Mouse (Mus musculus) hindbrain, embryonic 13.5 days (tissue): ENCODE measurements around the gene Tex52. TPM values are rescaled to one million over a fixed set of nuclear protein-coding genes. Genes with fewer than 3 reads are reported as not detected.
A peak's percentile ranks its signal among the peaks of the same experiment; 100 is the strongest.

Experiments
- ATAC-seq: fragments of 200-750 bp; cut with Nextera tagmentation; 2 replicates; pipeline ENCODE4 v1.8.0; 2017; ENCODE audit warnings: moderate TSS enrichment; ENCODE audit not compliant: low FRiP score
- H3K27ac ChIP-seq: fragments of 300-500 bp; sonication (generic); 2 replicates; pipeline ENCODE4 v1.5.1; 2015; ENCODE audit warnings: inconsistent platforms, mild to moderate bottlenecking, moderate library complexity
- H3K27me3 ChIP-seq: fragments of 300-500 bp; sonication (generic); 2 replicates; pipeline ENCODE4 v1.6.1; 2015; ENCODE audit warnings: mild to moderate bottlenecking, inconsistent platforms
- H3K36me3 ChIP-seq: fragments of 300-500 bp; sonication (generic); 2 replicates; pipeline ENCODE4 v1.6.1; 2015; ENCODE audit warnings: mild to moderate bottlenecking, inconsistent platforms
- H3K4me1 ChIP-seq: fragments of 300-500 bp; sonication (generic); replicated peaks from 2 replicates; pipeline ENCODE4 v1.6.1; 2015; ENCODE audit warnings: inconsistent platforms
- H3K4me2 ChIP-seq: fragments of 300-500 bp; sonication (generic); 2 replicates; pipeline ENCODE4 v1.6.1; 2015; ENCODE audit warnings: inconsistent platforms, mild to moderate bottlenecking, moderate library complexity
- H3K4me3 ChIP-seq: fragments of 300-500 bp; sonication (generic); 2 replicates; pipeline ENCODE4 v1.5.1; 2015; ENCODE audit warnings: mild to moderate bottlenecking, inconsistent platforms
- H3K9ac ChIP-seq: fragments of 300-500 bp; sonication (generic); 2 replicates; pipeline ENCODE4 v1.6.1; 2015; ENCODE audit warnings: mild to moderate bottlenecking, inconsistent platforms
- H3K9me3 ChIP-seq: fragments of 300-500 bp; sonication (generic); 2 replicates; pipeline ENCODE4 v1.6.1; 2016; ENCODE audit warnings: inconsistent platforms
- WGBS: fragments of 180-500 bp; shearing (Covaris S2); methylation state at CpG from one replicate; pipeline ENCODE4 v1.1.7; 2015; 5-methylcytosine and 5-hydroxymethylcytosine counted together
- polyA plus RNA-seq: library from polyadenylated mRNA; unstranded; fragments of >200 nt; fragmentation: Nextera tagmentation; extraction: Ambion mirVana; gene quantifications from 2 replicates; pipeline ENCODE4 v1.2.1, GENCODE M21; 2015

The Tex52 gene
- polyA plus RNA-seq, 1 experiment from 2014 or later: 0.70 TPM

DNA sequence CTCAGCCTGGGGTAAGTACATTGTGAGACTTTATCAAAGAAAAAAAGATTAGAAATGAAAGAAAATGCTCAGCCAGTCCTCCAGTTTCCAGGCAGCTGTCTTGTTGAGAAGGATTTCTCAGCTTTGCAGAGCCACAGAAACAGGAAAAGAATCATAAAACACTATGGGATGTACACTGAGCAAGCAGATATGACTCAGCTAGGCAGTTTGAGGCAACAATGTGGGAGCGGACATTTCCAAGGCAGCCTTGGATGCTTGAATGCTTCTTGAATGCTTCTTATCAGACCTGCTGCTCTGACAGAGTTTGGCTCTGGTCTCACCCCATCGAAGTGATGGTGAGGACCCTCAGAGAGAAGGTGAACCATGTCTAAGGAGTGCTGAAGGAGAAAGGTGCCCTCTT, 45.8 kb downstream of the Tex52 start:
- ATAC-seq: no peak
- no peak overlapping the region for H3K9ac ChIP-seq
- H3K27ac ChIP-seq: no peak overlapping the region
- no peaks in the 10 kb centered on the region for H3K9me3 ChIP-seq
- H3K4me3 ChIP-seq: no peak overlapping the region
- H3K4me1 ChIP-seq: peaks cover 9% of the 10 kb centered on the region
- 96% methylated on average over 2 of the region's 2 CpGs for WGBS
- H3K4me2 ChIP-seq: no peak overlapping the region
- H3K36me3 ChIP-seq: peaks cover 8% of the 10 kb centered on the region; the same call in 1 of the 2 replicates
- H3K27me3 ChIP-seq: no peaks in the 10 kb centered on the region

DNA sequence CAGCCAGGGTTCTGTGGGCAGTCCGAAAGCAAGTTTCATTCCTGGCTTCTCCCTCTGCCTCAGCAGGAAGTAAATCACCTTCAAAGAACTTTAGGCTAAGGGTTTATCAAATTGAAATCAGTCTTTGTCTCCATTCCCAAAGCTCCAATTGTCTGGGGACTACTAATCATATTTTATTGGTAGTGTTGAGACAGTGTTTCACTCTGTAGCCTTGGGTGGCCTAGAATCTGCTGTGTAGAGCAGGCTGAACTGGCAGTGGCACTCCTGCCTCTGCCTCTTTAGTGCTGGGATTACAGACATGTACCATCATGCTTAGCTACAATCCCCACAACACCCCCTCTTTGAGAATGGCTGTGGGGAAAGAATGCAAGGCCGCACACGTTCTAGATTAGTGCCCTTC, 46.2 kb downstream of the Tex52 start:
- 93% methylated on average over 3 of the region's 3 CpGs for WGBS
- Histone ChIP-seq H3K9ac (no peak overlapping the region), H3K9me3 (no peaks in the 10 kb centered on the region), H3K4me1 (peaks cover 9% of the 10 kb centered on the region), H3K27me3 (no peaks in the 10 kb centered on the region), H3K4me2 (no peak overlapping the region), H3K36me3 (peaks cover 7% of the 10 kb centered on the region; the same call in 1 of the 2 replicates), H3K4me3 (no peak overlapping the region), H3K27ac (no peak overlapping the region)
- ATAC-seq: no peak

- peak overlapping the region; percentile 97 for H3K27ac ChIP-seq
- peak overlapping the region; percentile 55 for H3K4me3 ChIP-seq
- H3K4me2 ChIP-seq: peak overlapping the region; percentile 69
- peaks cover 18% of the 10 kb centered on the region for H3K36me3 ChIP-seq
- H3K9me3 ChIP-seq: no peaks in the 10 kb centered on the region
- H3K9ac ChIP-seq: peak overlapping the region; percentile 74
- no peaks in the 10 kb centered on the region for H3K27me3 ChIP-seq
- WGBS: 53% methylated on average over 16 of the region's 16 CpGs
- peak; percentile 52 for ATAC-seq
- peaks cover 9% of the 10 kb centered on the region for H3K4me1 ChIP-seq
Observed at GRCm38 (mm10) chr6:128423496-128424268, 48.4 kb downstream of the Tex52 start.

- peak within 1 kb of the TSS; percentile 55 for H3K4me3 ChIP-seq
- under 1% methylated on average over 42 of the region's 42 CpGs for WGBS
- peak within 1 kb of the TSS; percentile 74 for H3K9ac ChIP-seq
- peak within 1 kb of the TSS; percentile 97 for H3K27ac ChIP-seq
- no peaks in the 10 kb centered on the region for H3K27me3 ChIP-seq
- peaks cover 9% of the 10 kb centered on the region for H3K4me1 ChIP-seq
- ATAC-seq: peak; percentile 96
- H3K9me3 ChIP-seq: no peaks in the 10 kb centered on the region
- H3K4me2 ChIP-seq: peak within 1 kb of the TSS; percentile 69
- peaks cover 23% of the 10 kb centered on the region for H3K36me3 ChIP-seq
Observed at GRCm38 (mm10) chr6:128424269-128425019, 49.2 kb downstream of the Tex52 start, which contains the start of gene Itfg2. Itfg2 (minus strand) TSS chr6:128424931.

DNA sequence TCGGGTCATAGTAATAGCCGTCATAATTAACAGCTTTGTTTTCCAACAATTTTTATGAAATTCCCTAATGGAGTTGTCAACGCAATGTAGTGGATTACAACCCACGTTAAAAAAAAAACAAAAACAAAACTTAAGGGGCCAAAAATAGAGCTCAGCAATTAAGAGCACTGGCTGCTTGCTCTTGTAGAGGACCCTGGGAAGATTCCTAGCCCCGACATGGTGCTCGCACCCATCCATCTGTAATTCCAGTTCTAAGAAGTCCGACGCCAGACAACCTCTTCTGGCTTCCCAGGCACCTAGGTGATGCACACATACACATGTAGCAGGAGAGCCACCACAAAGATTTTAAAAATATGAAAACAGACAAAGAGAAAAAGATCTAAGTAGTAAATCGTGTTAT, 49.8 kb downstream of the Tex52 start:
- H3K27ac ChIP-seq: peak overlapping the region; percentile 97
- no peaks in the 10 kb centered on the region for H3K9me3 ChIP-seq
- H3K4me2 ChIP-seq: peak overlapping the region; percentile 69
- ATAC-seq: no peak
- H3K27me3 ChIP-seq: no peaks in the 10 kb centered on the region
- peak overlapping the region; percentile 55 for H3K4me3 ChIP-seq
- peak overlapping the region; percentile 74 for H3K9ac ChIP-seq
- WGBS: 24% methylated on average over 9 of the region's 9 CpGs
- H3K36me3 ChIP-seq: peaks cover 25% of the 10 kb centered on the region
- H3K4me1 ChIP-seq: peaks cover 9% of the 10 kb centered on the region

- Histone ChIP-seq H3K27me3 (no peaks in the 10 kb centered on the region), H3K4me1 (peaks cover 12% of the 10 kb centered on the region), H3K9me3 (no peaks in the 10 kb centered on the region), H3K9ac (no peak overlapping the region), H3K36me3 (peaks cover 50% of the 10 kb centered on the region), H3K4me3 (no peak overlapping the region), H3K27ac (no peak overlapping the region), H3K4me2 (no peak overlapping the region)
- ATAC-seq: no peak
- 96% methylated on average over 5 of the region's 5 CpGs for WGBS
Observed at GRCm38 (mm10) chr6:128427571-128427970, 52.3 kb downstream of the Tex52 start.

GRCm38 (mm10) chr6:128429300-128429699, 54.0 kb downstream of the Tex52 start:
- no peak overlapping the region for H3K4me2 ChIP-seq
- WGBS: 97% methylated on average over 2 of the region's 2 CpGs
- peaks cover 68% of the 10 kb centered on the region for H3K36me3 ChIP-seq
- no peak for ATAC-seq
- H3K9ac ChIP-seq: no peak overlapping the region
- H3K27ac ChIP-seq: no peak overlapping the region
- no peak overlapping the region for H3K4me3 ChIP-seq
- no peaks in the 10 kb centered on the region for H3K9me3 ChIP-seq
- H3K4me1 ChIP-seq: peaks cover 11% of the 10 kb centered on the region; the same call in 1 of the 2 replicates
- no peaks in the 10 kb centered on the region for H3K27me3 ChIP-seq

DNA sequence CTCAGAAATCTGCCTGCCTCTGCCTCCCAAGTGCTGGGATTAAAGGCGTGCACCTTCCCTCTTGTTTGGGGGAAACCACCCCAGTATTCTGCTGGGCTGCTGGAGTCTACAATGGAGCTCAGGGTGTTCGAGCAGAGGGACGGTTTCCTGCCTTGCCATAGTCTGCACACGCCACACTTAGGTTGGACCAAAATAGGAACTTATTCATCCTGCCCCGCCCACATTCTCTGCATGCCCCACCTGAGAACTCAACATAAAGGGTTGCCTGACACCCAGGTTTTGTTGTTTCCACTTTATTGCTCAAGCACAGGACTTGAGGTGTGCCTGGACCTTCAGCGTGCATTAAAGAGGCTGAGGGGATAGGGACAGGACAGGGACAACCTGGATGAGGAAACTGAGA, 54.6 kb downstream of the Tex52 start:
- H3K9ac ChIP-seq: no peak overlapping the region
- WGBS: 96% methylated on average over 6 of the region's 6 CpGs
- ATAC-seq: no peak
- H3K27me3 ChIP-seq: no peaks in the 10 kb centered on the region
- H3K4me2 ChIP-seq: no peak overlapping the region
- no peak overlapping the region for H3K4me3 ChIP-seq
- H3K9me3 ChIP-seq: no peaks in the 10 kb centered on the region
- peaks cover 73% of the 10 kb centered on the region for H3K36me3 ChIP-seq
- H3K27ac ChIP-seq: no peak overlapping the region
- H3K4me1 ChIP-seq: peaks cover 11% of the 10 kb centered on the region; the same call in 1 of the 2 replicates

- Histone ChIP-seq H3K9ac (no peak overlapping the region), H3K4me3 (no peak overlapping the region), H3K9me3 (no peaks in the 10 kb centered on the region), H3K27ac (no peak overlapping the region; the same call in 1 of the 2 replicates), H3K27me3 (no peaks in the 10 kb centered on the region), H3K4me1 (peaks cover 28% of the 10 kb centered on the region), H3K36me3 (peaks cover 90% of the 10 kb centered on the region), H3K4me2 (no peak overlapping the region)
- WGBS: 78% methylated on average over 13 of the region's 13 CpGs
- ATAC-seq: no peak
Observed at GRCm38 (mm10) chr6:128432356-128432915, 57.2 kb downstream of the Tex52 start.

- Histone ChIP-seq H3K9ac (no peak overlapping the region), H3K4me1 (peaks cover 28% of the 10 kb centered on the region), H3K4me3 (no peak overlapping the region), H3K27me3 (no peaks in the 10 kb centered on the region), H3K9me3 (no peaks in the 10 kb centered on the region), H3K27ac (no peak overlapping the region), H3K4me2 (no peak overlapping the region), H3K36me3 (peaks cover 80% of the 10 kb centered on the region)
- no peak for ATAC-seq
- 95% methylated on average over 13 of the region's 13 CpGs for WGBS
Observed at GRCm38 (mm10) chr6:128433566-128433965, 58.3 kb downstream of the Tex52 start.
